Mouse (Mus musculus) embryonic fibroblast, embryonic 13.5 days (primary cell): ENCODE data around the gene Tmem210.

Experiments used
- CTCF ChIP-seq: IDR thresholded peaks from 2 replicates; pipeline ENCODE4 v1.5.1; 2011; ENCODE audit warnings: mild to moderate bottlenecking, control low read depth, low read length, moderate library complexity, borderline replicate concordance; ENCODE audit not compliant: insufficient read depth
- POLR2A ChIP-seq: IDR thresholded peaks from 2 replicates; pipeline ENCODE4 v1.6.1; 2011; ENCODE audit warnings: low read depth, mild to moderate bottlenecking, control low read depth, low read length, moderate library complexity

- TF ChIP-seq CTCF (no peak), POLR2A (no peak)
These were observed 16.1 kb downstream of the Tmem210 start for GRCm38 (mm10) chr2:25303931-25304656.
